Mouse (Mus musculus) kidney, adult 9 months (tissue): ENCODE measurements at regions not wholly inside any gene's neighbourhood (a gene's known extent, or its start where the extent isn't known, plus 50 kb on each side); places are given as distances from the start of the nearest gene placed in this dataset.

Experiments
- DNase-seq: peaks from one replicate; pipeline ENCODE4 v3.0.0; 2022

DNA sequence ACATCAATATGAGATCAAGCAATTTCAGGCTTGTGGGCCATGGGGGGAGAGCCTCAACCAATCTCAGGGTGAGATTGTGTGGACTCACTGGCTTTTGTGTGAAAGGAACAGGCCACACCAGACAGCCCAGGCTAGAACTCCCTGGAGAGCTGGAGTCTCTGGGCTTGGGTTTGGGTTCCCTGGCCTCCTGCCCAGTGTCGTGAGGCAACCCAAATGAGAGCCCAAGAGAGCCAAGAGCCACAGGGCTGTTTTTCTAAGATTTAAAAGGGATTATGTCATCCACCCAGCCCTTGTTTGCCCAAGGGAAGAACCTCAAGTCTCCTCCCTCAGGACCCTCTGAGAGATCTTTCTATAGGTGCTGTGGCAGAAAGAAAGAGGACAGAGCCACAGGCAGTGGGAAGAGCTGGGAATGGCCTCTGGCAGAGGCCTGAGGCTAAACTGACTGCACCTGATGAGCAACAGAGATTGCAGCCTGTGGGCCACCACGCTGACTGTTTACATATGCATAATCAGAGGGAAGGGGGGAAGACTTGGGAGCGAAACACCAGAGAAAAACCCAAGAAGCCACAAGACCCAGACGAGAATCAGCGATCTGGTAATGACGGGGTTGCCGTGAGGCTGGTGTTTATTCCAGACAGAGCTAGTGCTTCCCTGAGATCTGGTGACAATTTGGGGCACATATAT lies 92.1 kb downstream of the Bcl2l11 start:
- no peak for DNase-seq

DNA sequence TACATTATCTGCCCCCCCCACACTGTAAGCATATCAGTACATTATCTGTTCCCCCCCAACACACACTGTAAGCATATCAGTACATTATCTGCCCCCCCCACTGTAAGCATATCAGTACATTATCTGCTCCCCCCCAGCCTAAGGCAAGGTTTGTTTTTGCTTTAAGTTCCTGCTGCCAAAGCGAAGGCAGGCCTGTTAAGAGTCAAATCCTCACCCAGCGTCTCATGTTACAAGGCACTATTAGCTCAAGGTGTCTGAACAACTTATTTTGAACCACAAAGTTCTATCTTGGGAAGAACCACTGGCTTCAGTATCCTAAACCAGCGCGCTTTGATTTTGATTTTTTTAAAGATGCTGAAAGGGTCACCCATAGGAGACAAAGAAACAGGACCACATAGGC lies 93.1 kb downstream of the Bcl2l11 start:
- no peak for DNase-seq

- DNase-seq, result no peak
These were observed 95.2 kb downstream of the Bcl2l11 start for GRCm38 (mm10) chr2:128221055-128221454.

DNA sequence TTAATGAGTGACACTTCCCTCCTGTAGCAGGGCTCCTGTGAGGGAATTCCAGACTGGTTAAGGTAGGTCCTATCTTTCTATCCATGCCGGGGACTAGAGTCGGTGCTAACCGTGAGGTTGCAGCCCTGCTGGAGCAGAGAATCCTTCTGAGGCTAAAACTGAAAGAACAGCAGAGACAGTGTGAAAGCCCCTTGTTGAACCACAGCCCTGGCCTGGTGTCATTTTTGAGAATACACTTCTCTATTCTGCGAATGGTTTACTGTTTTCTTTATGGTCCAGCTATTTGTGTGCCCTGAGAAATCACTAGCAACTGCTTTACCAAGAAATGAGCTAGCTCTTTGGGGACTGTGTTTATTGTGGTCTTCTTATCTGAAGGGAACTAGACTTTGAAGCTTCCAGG lies 95.8 kb downstream of the Bcl2l11 start:
- no peak for DNase-seq

- no peak for DNase-seq
These were observed 100.7 kb downstream of the Bcl2l11 start for GRCm38 (mm10) chr2:128226465-128227047.

- DNase-seq, result no peak
These were observed 103.9 kb downstream of the Bcl2l11 start for GRCm38 (mm10) chr2:128229730-128230129.

GRCm38 (mm10) chr2:128230921-128231320 lies 105.1 kb downstream of the Bcl2l11 start:
- DNase-seq, result no peak

GRCm38 (mm10) chr2:128231338-128231737 lies 105.5 kb downstream of the Bcl2l11 start:
- no peak for DNase-seq

- DNase-seq, result no peak
These were observed 106.2 kb downstream of the Bcl2l11 start for GRCm38 (mm10) chr2:128232027-128232426.

DNA sequence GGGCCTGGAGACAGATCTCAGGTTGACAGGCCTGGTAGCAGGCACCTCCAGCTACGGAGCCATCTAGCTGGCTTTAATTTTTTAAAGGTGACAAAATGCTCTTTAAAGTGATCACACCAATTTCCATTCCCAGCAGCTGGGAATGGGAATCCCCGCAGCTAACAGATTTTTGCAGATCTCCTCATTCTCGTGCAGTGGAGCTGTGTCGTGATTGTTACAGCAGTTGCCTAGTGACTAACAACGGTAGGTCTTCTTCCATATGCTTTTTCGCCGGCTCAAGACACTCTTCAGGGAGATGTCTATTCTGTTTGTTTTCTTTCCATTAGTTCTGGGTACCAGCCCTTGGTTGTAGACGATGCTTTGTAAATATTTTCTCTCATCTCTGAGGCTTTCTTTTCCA lies 109.3 kb downstream of the Bcl2l11 start:
- DNase-seq, result no peak

DNA sequence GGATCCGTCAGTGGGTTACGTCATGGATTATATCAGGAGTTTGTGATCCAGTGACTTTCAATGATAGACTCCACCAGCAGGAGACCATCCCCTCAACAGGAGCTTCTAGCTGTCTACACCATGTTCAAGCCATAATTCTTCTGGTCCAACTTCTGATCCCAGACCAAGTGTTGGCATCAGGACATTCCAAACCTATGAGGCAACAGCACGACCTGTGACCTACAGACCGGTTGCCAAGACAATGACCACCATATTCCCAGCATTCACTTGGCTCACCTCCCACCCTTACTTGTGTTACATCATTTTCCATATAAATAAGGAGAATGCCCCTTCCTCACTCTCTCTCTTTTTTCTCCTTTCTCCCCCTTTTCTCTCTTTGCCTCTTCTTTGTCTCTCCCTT lies 113.6 kb downstream of the Bcl2l11 start:
- no peak for DNase-seq

GRCm38 (mm10) chr2:128240054-128240453 lies 114.2 kb downstream of the Bcl2l11 start:
- DNase-seq, result no peak

- DNase-seq, result peak; percentile 76
These were observed 114.9 kb downstream of the Bcl2l11 start for GRCm38 (mm10) chr2:128240536-128241279.

DNA sequence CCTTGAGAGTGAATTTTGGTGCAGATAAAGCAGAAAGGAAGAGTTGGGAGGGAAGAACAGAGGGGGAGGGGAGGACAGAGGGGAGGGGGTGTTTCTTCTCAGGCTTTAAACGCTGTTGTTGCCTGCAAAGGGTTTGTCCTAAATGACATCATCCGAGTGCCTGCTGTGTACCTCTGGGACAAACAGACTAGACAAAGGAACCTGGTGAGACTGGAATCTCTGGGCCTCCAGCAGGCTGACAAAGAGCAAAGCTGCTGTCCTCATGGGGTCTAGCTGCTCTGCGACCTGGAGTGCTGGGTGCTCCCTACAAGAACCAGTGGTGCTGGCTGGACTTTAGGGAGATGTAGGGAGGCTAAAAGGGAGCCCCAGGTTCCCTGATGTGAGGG lies 115.4 kb downstream of the Bcl2l11 start:
- no peak for DNase-seq

GRCm38 (mm10) chr2:128245544-128245943 lies 119.7 kb downstream of the Bcl2l11 start:
- no peak for DNase-seq

GRCm38 (mm10) chr2:128247967-128248366 lies 122.1 kb downstream of the Bcl2l11 start:
- no peak for DNase-seq

- DNase-seq, result no peak
These were observed 123.3 kb downstream of the Bcl2l11 start for GRCm38 (mm10) chr2:128249188-128249587.

GRCm38 (mm10) chr2:128249607-128250006 lies 123.8 kb downstream of the Bcl2l11 start:
- DNase-seq, result no peak

GRCm38 (mm10) chr2:128250841-128251240 lies 125.0 kb downstream of the Bcl2l11 start:
- no peak for DNase-seq

GRCm38 (mm10) chr2:128256651-128257050 lies 130.8 kb downstream of the Bcl2l11 start:
- no peak for DNase-seq

DNA sequence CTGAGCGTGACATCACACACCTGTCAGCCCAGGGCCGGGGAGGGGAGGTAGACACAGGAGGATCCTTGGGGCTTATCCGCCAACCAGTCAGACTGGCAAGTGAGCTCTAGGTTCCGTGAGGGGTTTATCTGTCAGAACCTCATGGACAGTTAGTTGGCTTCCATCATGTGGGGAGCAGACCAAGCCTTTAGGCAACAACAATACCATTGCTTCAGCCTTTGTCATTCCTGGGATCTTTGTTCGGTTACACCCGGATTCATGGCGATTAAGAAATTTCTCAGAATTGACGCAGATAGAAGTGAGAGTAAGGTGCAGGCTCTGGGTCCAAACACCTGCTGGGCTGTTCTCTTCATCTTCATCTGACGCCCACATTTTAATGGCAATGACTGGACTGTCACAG lies 131.4 kb downstream of the Bcl2l11 start:
- DNase-seq, result no peak

- no peak for DNase-seq
These were observed 138.0 kb downstream of the Bcl2l11 start for GRCm38 (mm10) chr2:128263880-128264279.

- peak; percentile 70 for DNase-seq
These were observed 139.5 kb downstream of the Bcl2l11 start for GRCm38 (mm10) chr2:128265014-128265990.
